Mouse (Mus musculus): Measurements from ENCODE around the gene Lamb3. TPM values are rescaled to one million over a fixed set of nuclear protein-coding genes. Genes with fewer than 3 reads are reported as not detected.

The Lamb3 gene
- polyA plus RNA-seq, 1 experiment from 2014 or later = 0.81 TPM

DNA sequence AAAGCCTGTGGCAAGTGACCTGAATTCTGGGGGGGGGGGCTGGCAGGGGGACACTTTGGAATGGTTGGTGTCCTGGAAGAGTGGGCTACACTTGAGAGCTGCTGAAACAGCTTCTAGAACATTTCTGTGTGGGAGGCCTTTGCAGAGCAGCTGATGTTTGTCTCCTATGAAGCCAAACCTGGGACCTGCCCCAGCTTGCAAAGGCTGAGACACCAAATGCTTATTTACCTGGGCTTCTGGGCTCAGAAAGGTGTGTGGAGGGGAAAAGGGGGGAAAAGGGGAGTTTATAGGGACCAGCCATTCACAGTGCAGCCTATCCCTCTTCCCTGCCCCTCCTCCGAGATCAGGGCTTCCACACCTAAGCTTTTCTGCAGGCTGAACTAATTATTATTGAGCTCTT lies 92.5 kb downstream of the Lamb3 start:
- WGBS = 30% methylated on average over 1 of the region's 1 CpGs
- peaks cover 21% of the 10 kb centered on the region for H3K4me1 ChIP-seq
- H3K4me3 ChIP-seq = no peak overlapping the region
- peak overlapping the region; percentile 16; the same call in 1 of the 2 replicates for H3K27ac ChIP-seq
- no peak for DNase-seq (ENCODE audit: low spot score)
- H3K9me3 ChIP-seq (replicated peaks) = no peaks in the 10 kb centered on the region
- H3K27me3 ChIP-seq (ENCODE audit: low read depth, poor library complexity, severe bottlenecking) = 0 out of 2 replicates have a peak, but pooled peaks cover 6% of the 10 kb centered on the region
- no peaks in the 10 kb centered on the region for H3K36me3 ChIP-seq

DNA sequence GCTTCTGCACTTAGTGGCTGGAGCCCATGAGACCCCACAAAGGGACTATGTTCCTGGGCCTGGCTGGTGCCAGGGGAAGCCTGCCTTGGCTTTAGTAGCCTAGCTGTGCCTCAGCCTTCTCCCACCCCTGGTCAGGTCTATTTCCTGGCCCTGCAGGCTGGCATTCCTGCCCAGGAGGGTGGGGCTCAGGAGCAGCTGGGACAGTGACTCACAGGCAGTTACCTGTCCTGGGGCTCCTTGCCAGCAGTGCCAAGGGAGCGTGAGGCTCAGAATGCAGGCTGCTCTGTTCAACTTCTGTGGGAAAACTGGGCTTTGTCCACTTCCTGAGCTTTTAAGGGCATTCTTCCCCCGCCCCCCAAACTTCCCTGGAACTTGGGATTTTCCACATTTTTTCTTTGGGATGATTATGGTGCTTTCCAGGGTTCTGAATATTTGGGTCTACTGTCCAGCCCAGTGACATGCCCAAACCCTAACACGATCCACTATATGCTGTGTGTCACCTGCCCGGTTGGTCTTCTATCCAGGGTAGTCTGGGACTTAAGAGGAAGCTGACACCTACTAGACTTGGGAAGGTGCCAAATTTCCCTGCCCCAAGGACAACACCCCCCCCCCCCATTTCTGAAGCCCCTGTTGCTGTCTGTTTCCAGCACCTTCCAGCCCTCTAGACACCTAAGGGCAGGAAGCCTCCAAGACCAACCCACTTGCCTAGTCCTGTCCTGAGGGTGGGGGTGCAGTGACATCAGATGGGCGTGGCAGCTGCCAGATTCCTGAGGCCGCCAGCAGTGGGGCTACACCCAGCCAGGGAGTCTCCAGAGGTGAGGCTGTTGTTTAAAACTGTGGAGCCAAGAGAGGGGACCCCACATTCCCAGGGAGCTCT lies 94.0 kb downstream of the Lamb3 start:
- H3K9me3 ChIP-seq (replicated peaks) = no peaks in the 10 kb centered on the region
- H3K4me1 ChIP-seq = peaks cover 25% of the 10 kb centered on the region
- H3K36me3 ChIP-seq = no peaks in the 10 kb centered on the region
- H3K27me3 ChIP-seq (ENCODE audit: low read depth, poor library complexity, severe bottlenecking) = 0 out of 2 replicates have a peak, but pooled peaks cover 6% of the 10 kb centered on the region
- WGBS = 59% methylated on average over 6 of the region's 6 CpGs
- H3K4me3 ChIP-seq = no peak overlapping the region
- no peak for DNase-seq (ENCODE audit: low spot score)
- 0 out of 2 replicates have a peak overlapping the region, but pooled peaks have one; percentile 12 for H3K27ac ChIP-seq

DNA sequence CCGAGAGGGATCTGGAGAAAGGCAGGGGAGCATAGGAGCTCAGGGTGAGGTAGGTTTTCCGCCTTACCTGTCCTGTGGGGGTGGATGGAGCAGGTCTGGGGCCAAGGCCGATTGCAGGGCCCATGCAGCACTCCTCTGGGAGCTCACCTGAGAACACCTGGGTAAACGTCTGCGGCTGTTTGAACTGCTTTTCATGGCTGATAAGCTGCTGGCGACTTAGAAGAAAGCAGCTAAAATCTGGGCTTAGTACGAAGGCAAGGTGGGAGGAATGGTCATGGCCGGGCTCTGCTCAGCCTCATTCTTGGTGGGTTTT lies 94.5 kb downstream of the Lamb3 start:
- H3K4me1 ChIP-seq = peaks cover 25% of the 10 kb centered on the region
- H3K27ac ChIP-seq = no peak overlapping the region
- no peak for DNase-seq (ENCODE audit: low spot score)
- no peaks in the 10 kb centered on the region for H3K9me3 ChIP-seq (replicated peaks)
- H3K36me3 ChIP-seq = no peaks in the 10 kb centered on the region
- 0 out of 2 replicates have a peak, but pooled peaks cover 6% of the 10 kb centered on the region for H3K27me3 ChIP-seq (ENCODE audit: low read depth, poor library complexity, severe bottlenecking)
- 61% methylated on average over 8 of the region's 8 CpGs for WGBS
- H3K4me3 ChIP-seq = no peak overlapping the region

GRCm38 (mm10) chr1:193303096-193303495 lies 95.6 kb downstream of the Lamb3 start:
- Histone ChIP-seq H3K27ac (no peak overlapping the region), H3K36me3 (no peaks in the 10 kb centered on the region), H3K27me3 (ENCODE audit: low read depth, poor library complexity, severe bottlenecking) (0 out of 2 replicates have a peak, but pooled peaks cover 6% of the 10 kb centered on the region), H3K4me3 (no peak overlapping the region), H3K9me3 (replicated peaks) (no peaks in the 10 kb centered on the region), H3K4me1 (peaks cover 25% of the 10 kb centered on the region)
- 85% methylated on average over 2 of the region's 2 CpGs for WGBS
- DNase-seq (ENCODE audit: low spot score) = no peak

- H3K27ac ChIP-seq = no peak overlapping the region
- H3K4me3 ChIP-seq = no peak overlapping the region
- H3K9me3 ChIP-seq (replicated peaks) = no peaks in the 10 kb centered on the region
- no peak for DNase-seq (ENCODE audit: low spot score)
- no peaks in the 10 kb centered on the region for H3K36me3 ChIP-seq
- H3K27me3 ChIP-seq (ENCODE audit: low read depth, poor library complexity, severe bottlenecking) = 0 out of 2 replicates have a peak, but pooled peaks cover 6% of the 10 kb centered on the region
- 34% methylated on average over 7 of the region's 7 CpGs for WGBS
- peaks cover 19% of the 10 kb centered on the region for H3K4me1 ChIP-seq
Measured at GRCm38 (mm10) chr1:193305386-193305785, 97.9 kb downstream of the Lamb3 start.

- H3K27me3 ChIP-seq (ENCODE audit: low read depth, poor library complexity, severe bottlenecking) = 0 out of 2 replicates have a peak, but pooled peaks cover 6% of the 10 kb centered on the region
- no peaks in the 10 kb centered on the region for H3K9me3 ChIP-seq (replicated peaks)
- H3K4me3 ChIP-seq = no peak overlapping the region
- DNase-seq (ENCODE audit: low spot score) = no peak
- H3K36me3 ChIP-seq = no peaks in the 10 kb centered on the region
- WGBS = 89% methylated on average over 2 of the region's 2 CpGs
- H3K27ac ChIP-seq = no peak overlapping the region
- peaks cover 11% of the 10 kb centered on the region for H3K4me1 ChIP-seq
Measured at GRCm38 (mm10) chr1:193306832-193307231, 99.3 kb downstream of the Lamb3 start.

- no peak overlapping the region for H3K27ac ChIP-seq
- no peak for DNase-seq (ENCODE audit: low spot score)
- H3K9me3 ChIP-seq (replicated peaks) = no peaks in the 10 kb centered on the region
- no peaks in the 10 kb centered on the region for H3K27me3 ChIP-seq (ENCODE audit: low read depth, poor library complexity, severe bottlenecking)
- 81% methylated on average over 1 of the region's 1 CpGs for WGBS
- no peaks in the 10 kb centered on the region for H3K36me3 ChIP-seq
- H3K4me1 ChIP-seq = peaks cover 20% of the 10 kb centered on the region
- H3K4me3 ChIP-seq = no peak overlapping the region
Measured at GRCm38 (mm10) chr1:193309785-193310518, 102.5 kb downstream of the Lamb3 start.

DNA sequence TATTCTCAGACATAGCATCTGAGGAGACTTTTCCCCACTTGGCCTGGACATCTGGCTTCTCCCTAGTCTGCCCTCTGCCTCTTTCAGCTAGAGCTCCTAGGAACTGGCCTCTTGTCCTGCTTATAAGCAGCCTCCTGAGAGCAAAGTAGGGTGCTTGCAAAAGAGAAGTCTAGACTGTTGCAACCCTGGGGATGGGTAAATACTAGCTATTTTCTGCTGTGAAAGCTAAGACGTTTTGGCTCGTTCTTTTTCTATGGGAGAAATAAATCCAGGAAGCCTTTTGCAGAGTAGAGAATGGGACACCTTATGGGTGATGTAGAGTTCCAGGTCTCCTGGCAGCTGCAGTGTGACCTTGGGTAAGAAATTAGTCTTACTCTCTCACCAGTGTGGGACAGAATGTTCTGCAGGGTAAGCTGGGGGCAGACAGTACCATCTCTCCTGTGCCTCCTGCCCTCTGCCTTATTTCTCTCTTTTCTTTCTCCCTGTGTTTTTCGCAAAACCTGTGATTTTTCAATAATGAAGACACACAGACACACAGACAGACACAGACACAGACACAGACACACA lies 103.1 kb downstream of the Lamb3 start:
- H3K9me3 ChIP-seq (replicated peaks) = no peaks in the 10 kb centered on the region
- H3K4me3 ChIP-seq = no peak overlapping the region
- WGBS = 93% methylated on average over 3 of the region's 3 CpGs
- no peaks in the 10 kb centered on the region for H3K36me3 ChIP-seq
- peaks cover 16% of the 10 kb centered on the region for H3K4me1 ChIP-seq
- no peaks in the 10 kb centered on the region for H3K27me3 ChIP-seq (ENCODE audit: low read depth, poor library complexity, severe bottlenecking)
- H3K27ac ChIP-seq = no peak overlapping the region
- DNase-seq (ENCODE audit: low spot score) = no peak

DNA sequence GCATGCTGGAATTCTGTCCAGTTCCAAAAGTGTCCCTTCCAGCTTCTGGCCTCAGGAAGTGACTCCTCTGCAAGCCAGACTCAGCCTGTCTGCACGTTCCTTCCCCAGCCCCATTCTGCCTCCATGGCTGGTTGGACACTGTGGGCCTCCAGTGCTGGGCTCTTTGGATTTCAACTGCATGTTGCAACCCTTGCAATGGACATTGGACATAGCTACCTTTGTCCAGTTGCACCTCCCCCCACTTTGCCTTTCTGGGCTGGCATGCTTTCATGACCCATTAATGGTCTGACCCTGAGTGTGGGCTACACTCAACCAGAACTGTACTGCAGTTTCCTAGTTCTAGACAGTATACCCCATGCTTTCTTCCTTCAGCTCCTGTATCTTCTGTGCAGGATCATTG lies 104.1 kb downstream of the Lamb3 start:
- DNase-seq (ENCODE audit: low spot score) = no peak
- no peaks in the 10 kb centered on the region for H3K9me3 ChIP-seq (replicated peaks)
- no peaks in the 10 kb centered on the region for H3K36me3 ChIP-seq
- peaks cover 16% of the 10 kb centered on the region for H3K4me1 ChIP-seq
- WGBS = 83% methylated on average over 1 of the region's 1 CpGs
- no peaks in the 10 kb centered on the region for H3K27me3 ChIP-seq (ENCODE audit: low read depth, poor library complexity, severe bottlenecking)
- H3K4me3 ChIP-seq = no peak overlapping the region
- H3K27ac ChIP-seq = no peak overlapping the region

- H3K36me3 ChIP-seq = no peaks in the 10 kb centered on the region
- no peak overlapping the region for H3K27ac ChIP-seq
- no peaks in the 10 kb centered on the region for H3K27me3 ChIP-seq (ENCODE audit: low read depth, poor library complexity, severe bottlenecking)
- peaks cover 20% of the 10 kb centered on the region for H3K4me1 ChIP-seq
- DNase-seq (ENCODE audit: low spot score) = no peak
- no peaks in the 10 kb centered on the region for H3K9me3 ChIP-seq (replicated peaks)
- no peak overlapping the region for H3K4me3 ChIP-seq
- WGBS = 75% methylated on average over 5 of the region's 5 CpGs
Measured at GRCm38 (mm10) chr1:193315705-193316357, 108.3 kb downstream of the Lamb3 start.

DNA sequence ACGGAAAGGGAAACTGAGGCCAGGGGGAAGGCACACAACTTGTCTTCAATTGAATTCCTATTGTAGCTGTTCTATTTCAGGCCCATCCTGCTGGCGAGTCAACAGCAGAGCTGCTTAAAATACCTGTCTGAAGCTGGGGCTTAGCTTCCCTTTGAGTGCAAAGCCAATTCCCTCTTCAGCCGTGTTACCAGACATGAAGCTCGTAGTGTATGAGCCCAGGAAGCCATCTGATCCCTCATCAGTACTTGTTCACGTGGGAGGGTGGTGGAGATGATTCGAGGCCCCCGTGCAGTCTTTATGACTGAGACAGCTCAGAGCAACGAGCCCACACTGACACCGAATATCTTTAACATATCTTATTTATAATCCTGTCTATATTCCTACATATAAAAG lies 108.9 kb downstream of the Lamb3 start:
- no peak for DNase-seq (ENCODE audit: low spot score)
- no peaks in the 10 kb centered on the region for H3K36me3 ChIP-seq
- H3K27me3 ChIP-seq (ENCODE audit: low read depth, poor library complexity, severe bottlenecking) = no peaks in the 10 kb centered on the region
- H3K27ac ChIP-seq = no peak overlapping the region
- H3K9me3 ChIP-seq (replicated peaks) = no peaks in the 10 kb centered on the region
- 87% methylated on average over 9 of the region's 9 CpGs for WGBS
- H3K4me3 ChIP-seq = no peak overlapping the region
- H3K4me1 ChIP-seq = peaks cover 20% of the 10 kb centered on the region

- 66% methylated on average over 6 of the region's 6 CpGs for WGBS
- Histone ChIP-seq H3K4me1 (peaks cover 15% of the 10 kb centered on the region), H3K4me3 (no peak overlapping the region), H3K27ac (no peak overlapping the region), H3K27me3 (ENCODE audit: low read depth, poor library complexity, severe bottlenecking) (no peaks in the 10 kb centered on the region), H3K9me3 (replicated peaks) (no peaks in the 10 kb centered on the region), H3K36me3 (no peaks in the 10 kb centered on the region)
- DNase-seq (ENCODE audit: low spot score) = no peak
Measured at GRCm38 (mm10) chr1:193317159-193317559, 109.7 kb downstream of the Lamb3 start.

Measured in limb, embryonic 10.5 days (tissue).